Mouse (Mus musculus) MEL (cell line): ENCODE results near the gene Trim65. TPM values are rescaled to one million over a fixed set of nuclear protein-coding genes. Genes with fewer than 3 reads are reported as not detected.

Experiments used
- DNase-seq: peaks from one replicate; pipeline ENCODE4 v3.0.0; 2011; ENCODE audit warnings: low read depth, low spot score
- H3K27ac ChIP-seq: 2 replicates; pipeline ENCODE4 v1.5.1; 2012; ENCODE audit warnings: low read depth, mild to moderate bottlenecking, control low read depth, low read length, moderate library complexity; ENCODE audit not compliant: control insufficient read depth
- H3K27me3 ChIP-seq, 2 experiments: fragments of 150-350 bp in 1 of 2; sonication (generic) in 1 of 2; 2 replicates each; pipeline ENCODE4 v1.6.1; 2012; ENCODE audit warnings: low read length in 2 of 2, mild to moderate bottlenecking in 2 of 2, improper control_type of control experiment in 1 of 2, moderate library complexity in 1 of 2; ENCODE audit not compliant: insufficient read depth in 2 of 2, control insufficient read depth in 1 of 2
- H3K36me3 ChIP-seq, 2 experiments: 2 replicates each; pipeline ENCODE4 v1.6.1; 2012 to 2014; ENCODE audit warnings: low read length in 2 of 2, improper control_type of control experiment in 1 of 2, inconsistent platforms in 1 of 2, mild to moderate bottlenecking in 1 of 2; ENCODE audit not compliant: insufficient read depth in 2 of 2, control insufficient read depth in 1 of 2
- H3K4me1 ChIP-seq, 2 experiments: fragments of 150-350 bp in 1 of 2; sonication (generic) in 1 of 2; 2 replicates each; pipeline ENCODE4 v1.6.1; 2012; ENCODE audit warnings: low read length in 2 of 2, improper control_type of control experiment in 1 of 2, mild to moderate bottlenecking in 1 of 2; ENCODE audit not compliant: insufficient read depth in 2 of 2, control insufficient read depth in 1 of 2
- H3K4me3 ChIP-seq, 2 experiments: fragments of 150-350 bp in 1 of 2; sonication (generic) in 1 of 2; 2 replicates each; pipeline ENCODE4 v1.5.1; 2012; ENCODE audit warnings: low read depth in 2 of 2, low read length in 2 of 2, mild to moderate bottlenecking in 2 of 2, moderate library complexity in 2 of 2, control low read depth in 1 of 2, improper control_type of control experiment in 1 of 2; ENCODE audit not compliant: control insufficient read depth in 1 of 2, insufficient read depth in 1 of 2
- H3K79me2 ChIP-seq: 2 replicates; pipeline ENCODE4 v1.6.1; 2012; ENCODE audit warnings: mild to moderate bottlenecking, low read length, moderate library complexity; ENCODE audit not compliant: control insufficient read depth, poor library complexity, insufficient read depth
- H3K9ac ChIP-seq: 2 replicates; pipeline ENCODE4 v1.6.1; 2012; ENCODE audit warnings: low read depth, mild to moderate bottlenecking, control low read depth, low read length, moderate library complexity; ENCODE audit not compliant: control insufficient read depth, poor library complexity, severe bottlenecking
- H3K9me3 ChIP-seq: fragments of 150-350 bp; sonication (generic); replicated peaks from 2 replicates; pipeline ENCODE4 v1.6.1; 2012; ENCODE audit warnings: mild to moderate bottlenecking, low read length, improper control_type of control experiment, moderate library complexity; ENCODE audit not compliant: insufficient read depth
- BHLHE40 ChIP-seq: IDR thresholded peaks from 2 replicates; pipeline ENCODE4 v1.6.1; 2012; ENCODE audit warnings: low read depth, mild to moderate bottlenecking, inconsistent platforms, low read length, improper control_type of control experiment, borderline replicate concordance
- CHD1 ChIP-seq: IDR thresholded peaks from 2 replicates; pipeline ENCODE4 v1.6.1; 2012; ENCODE audit warnings: low read depth, mild to moderate bottlenecking, inconsistent platforms, low read length, improper control_type of control experiment
- CHD2 ChIP-seq: IDR thresholded peaks from 2 replicates; pipeline ENCODE4 v1.6.1; 2011; ENCODE audit warnings: low read length, improper control_type of control experiment
- CTCF ChIP-seq, 3 experiments: IDR thresholded peaks in 2 of 3; conservative IDR thresholded peaks in 1 of 3; 2 replicates each; pipeline ENCODE4 v1.5.1; 2011 to 2012; ENCODE audit warnings: low read length in 3 of 3, low read depth in 2 of 3, mild to moderate bottlenecking in 2 of 3, improper control_type of control experiment in 1 of 3, inconsistent platforms in 1 of 3, mixed read lengths in 1 of 3, moderate library complexity in 1 of 3; ENCODE audit not compliant: control insufficient read depth in 1 of 3, insufficient read depth in 1 of 3, poor library complexity in 1 of 3, severe bottlenecking in 1 of 3
- GABPA ChIP-seq: IDR thresholded peaks from 2 replicates; pipeline ENCODE4 v1.6.1; 2012; ENCODE audit warnings: low read depth, mild to moderate bottlenecking, inconsistent platforms, low read length, improper control_type of control experiment, moderate library complexity
- GATA1 ChIP-seq: IDR thresholded peaks from 2 replicates; pipeline ENCODE4 v1.6.1; 2011; ENCODE audit warnings: low read depth, low read length, improper control_type of control experiment
- HCFC1 ChIP-seq: IDR thresholded peaks from 2 replicates; pipeline ENCODE4 v1.6.1; 2012; ENCODE audit warnings: low read depth, mild to moderate bottlenecking, inconsistent platforms, low read length, improper control_type of control experiment, moderate library complexity
- JUND ChIP-seq: IDR thresholded peaks from 2 replicates; pipeline ENCODE4 v1.6.1; 2011; ENCODE audit warnings: low read depth, mild to moderate bottlenecking, improper control_type of control experiment, low read length
- KAT2A ChIP-seq: conservative IDR thresholded peaks from 2 replicates; pipeline ENCODE4 v1.6.1; 2012; ENCODE audit warnings: low read depth, low read length, improper control_type of control experiment, inconsistent platforms
- MAFK ChIP-seq: IDR thresholded peaks from 2 replicates; pipeline ENCODE4 v1.6.1; 2011; ENCODE audit warnings: low read depth, mild to moderate bottlenecking, low read length, improper control_type of control experiment, borderline replicate concordance
- MAX ChIP-seq: IDR thresholded peaks from 2 replicates; pipeline ENCODE4 v1.6.1; 2011; ENCODE audit warnings: low read length, improper control_type of control experiment
- MAZ ChIP-seq: IDR thresholded peaks from 2 replicates; pipeline ENCODE4 v1.6.1; 2012; ENCODE audit warnings: low read depth, mild to moderate bottlenecking, inconsistent platforms, low read length, improper control_type of control experiment
- MYB ChIP-seq: IDR thresholded peaks from 2 replicates; pipeline ENCODE4 v1.6.1; 2011; ENCODE audit warnings: mild to moderate bottlenecking, low read depth, low read length, improper control_type of control experiment
- MYC ChIP-seq: IDR thresholded peaks from 2 replicates; pipeline ENCODE4 v1.6.1; 2011; ENCODE audit warnings: low read depth, mild to moderate bottlenecking, low read length, improper control_type of control experiment, moderate library complexity
- NELFE ChIP-seq: IDR thresholded peaks from 2 replicates; pipeline ENCODE4 v1.6.1; 2011; ENCODE audit warnings: low read depth, low read length, improper control_type of control experiment
- NRF1 ChIP-seq: IDR thresholded peaks from 2 replicates; pipeline ENCODE4 v1.6.1; 2014; ENCODE audit warnings: low read depth, mild to moderate bottlenecking, inconsistent platforms, low read length, improper control_type of control experiment, moderate library complexity; ENCODE audit not compliant: poor library complexity, insufficient read depth, severe bottlenecking
- POLR2A ChIP-seq, 2 experiments: IDR thresholded peaks; 2 replicates each; pipeline ENCODE4 v1.6.1; 2011 to 2012; ENCODE audit warnings: low read length in 2 of 2, mild to moderate bottlenecking in 2 of 2, control low read depth in 1 of 2, improper control_type of control experiment in 1 of 2, low read depth in 1 of 2, moderate library complexity in 1 of 2; ENCODE audit not compliant: control insufficient read depth in 1 of 2, insufficient read depth in 1 of 2, poor library complexity in 1 of 2
- POLR2AphosphoS5 ChIP-seq: IDR thresholded peaks from 2 replicates; pipeline ENCODE4 v1.6.1; 2012; ENCODE audit warnings: low read depth, borderline replicate concordance, mild to moderate bottlenecking, inconsistent platforms, low read length, moderate library complexity, mixed read lengths
- RAD21 ChIP-seq: IDR thresholded peaks from 2 replicates; pipeline ENCODE4 v1.6.1; 2011; ENCODE audit warnings: mild to moderate bottlenecking, low read depth, low read length, improper control_type of control experiment
- RCOR1 ChIP-seq: IDR thresholded peaks from 2 replicates; pipeline ENCODE4 v1.6.1; 2012; ENCODE audit warnings: low read depth, mild to moderate bottlenecking, inconsistent platforms, low read length, improper control_type of control experiment
- SIN3A ChIP-seq: IDR thresholded peaks from 2 replicates; pipeline ENCODE4 v1.6.1; 2012; ENCODE audit warnings: low read length, improper control_type of control experiment, inconsistent platforms
- SMC3 ChIP-seq: IDR thresholded peaks from 2 replicates; pipeline ENCODE4 v1.6.1; 2011; ENCODE audit warnings: low read depth, low read length, improper control_type of control experiment
- TAL1 ChIP-seq: IDR thresholded peaks from 2 replicates; pipeline ENCODE4 v1.6.1; 2012; ENCODE audit warnings: mild to moderate bottlenecking, inconsistent platforms, low read length, moderate library complexity, mixed read lengths
- USF2 ChIP-seq, 2 experiments: IDR thresholded peaks; 2 replicates each; pipeline ENCODE4 v1.6.1; 2011 to 2012; ENCODE audit warnings: improper control_type of control experiment in 2 of 2, low read length in 2 of 2, borderline replicate concordance in 1 of 2, inconsistent platforms in 1 of 2, low read depth in 1 of 2, mild to moderate bottlenecking in 1 of 2; ENCODE audit not compliant: insufficient read depth in 1 of 2
- ZC3H11A ChIP-seq: IDR thresholded peaks from 2 replicates; pipeline ENCODE4 v1.6.1; 2012; ENCODE audit warnings: low read depth, mild to moderate bottlenecking, inconsistent platforms, low read length, improper control_type of control experiment
- ZKSCAN1 ChIP-seq: IDR thresholded peaks from 2 replicates; pipeline ENCODE4 v1.6.1; 2012; ENCODE audit warnings: low read depth, mild to moderate bottlenecking, inconsistent platforms, low read length, improper control_type of control experiment, moderate library complexity
- ZMIZ1 ChIP-seq: IDR thresholded peaks from 2 replicates; pipeline ENCODE4 v1.6.1; 2012; ENCODE audit warnings: low read depth, mild to moderate bottlenecking, inconsistent platforms, low read length, improper control_type of control experiment, moderate library complexity
- polyA plus RNA-seq, 2 experiments: library from polyadenylated mRNA; stranded (reverse) in 1 of 2; unstranded in 1 of 2; fragments of >175 nt in 1 of 2; fragments of >200 nt in 1 of 2; gene quantifications; 2 replicates each; pipeline versions ENCODE4 v1.2.1 to v1.2.4; 2012; ENCODE audit warnings: low replicate concordance in 2 of 2, low read depth in 1 of 2; ENCODE audit not compliant: insufficient read length in 2 of 2, insufficient read depth in 1 of 2, missing spikeins in 1 of 2
- total RNA-seq: library from RNA; depleted of rRNA; stranded (reverse); fragments of 300-350 nt; gene quantifications from 2 replicates; pipeline ENCODE4 v1.2.3, GENCODE M21; 2012

The Trim65 gene
- total and polyA plus RNA-seq, 3 experiments, result 8.8 to 10.7 TPM; not detected in 1

- no peak overlapping the region for H3K4me3 ChIP-seq
- H3K79me2 ChIP-seq, result no peaks in the 10 kb centered on the region
- peaks cover 0 to 6% of the 10 kb centered on the region in 2 experiments; a peak in 2 of 4 replicates for H3K36me3 ChIP-seq
- no peak for DNase-seq
- H3K9ac ChIP-seq, result no peak overlapping the region
- H3K9me3 ChIP-seq, result no peaks in the 10 kb centered on the region
- no peaks in the 10 kb centered on the region for H3K4me1 ChIP-seq
- TF ChIP-seq ZMIZ1 (no peak), ZC3H11A (no peak), TAL1 (no peak), CHD1 (no peak), POLR2A (IDR thresholded peaks at IDR 0.05; ENCODE audit: control insufficient read depth in 1 of 2, insufficient read depth in 1 of 2, low read depth in 1 of 2, low read length in 2 of 2, poor library complexity in 1 of 2) (no peak), CHD2 (no peak), MYB (no peak), GATA1 (no peak), HCFC1 (no peak), JUND (no peak), USF2 (IDR thresholded peaks at IDR 0.05; ENCODE audit: borderline replicate concordance in 1 of 2, insufficient read depth in 1 of 2, low read depth in 1 of 2, low read length in 2 of 2) (no peak), MAX (no peak), CTCF (IDR thresholded peaks at IDR 0.05 in 2 of 3, conservative IDR thresholded peaks at IDR 0.05 in 1 of 3; ENCODE audit: control insufficient read depth in 1 of 3, insufficient read depth in 1 of 3, low read depth in 2 of 3, low read length in 3 of 3, poor library complexity in 1 of 3, severe bottlenecking in 1 of 3) (no peak), ZKSCAN1 (no peak), KAT2A (no peak), MAZ (no peak), MAFK (no peak), MYC (no peak), RCOR1 (no peak), SIN3A (no peak)
- H3K27ac ChIP-seq, result no peak overlapping the region
- no peaks in the 10 kb centered on the region for H3K27me3 ChIP-seq
Measured at GRCm38 (mm10) chr11:116174775-116175448, 44.0 kb upstream of the Trim65 start.

- peaks cover 0 to under 1% of the 10 kb centered on the region in 2 experiments; a peak in 2 of 4 replicates for H3K4me1 ChIP-seq
- TF ChIP-seq SMC3, result no peak
- no peak for TF ChIP-seq RAD21
- TF ChIP-seq CTCF (IDR thresholded peaks at IDR 0.05 in 2 of 3, conservative IDR thresholded peaks at IDR 0.05 in 1 of 3; ENCODE audit: control insufficient read depth in 1 of 3, insufficient read depth in 1 of 3, low read depth in 2 of 3, low read length in 3 of 3, poor library complexity in 1 of 3, severe bottlenecking in 1 of 3), result no peak
- no peak for TF ChIP-seq NRF1
- TF ChIP-seq POLR2AphosphoS5, result no peak
- no peak for TF ChIP-seq MAFK
- no peak for TF ChIP-seq ZC3H11A
- no peak for TF ChIP-seq NELFE
- no peak for TF ChIP-seq BHLHE40
- no peak for TF ChIP-seq GABPA
- no peak for TF ChIP-seq CHD1
- TF ChIP-seq HCFC1, result no peak
- TF ChIP-seq, all 39 proteins: peak for 0
Measured at GRCm38 (mm10) chr11:116171959-116172358, 41.0 kb upstream of the Trim65 start.

More at GRCm38 (mm10) chr11:116171959-116172358, 41.0 kb upstream of the Trim65 start:
- H3K36me3 ChIP-seq, result peaks cover 4 to 6% of the 10 kb centered on the region in 2 experiments; a peak in 3 of 4 replicates
- no peak overlapping the region for H3K9ac ChIP-seq
- no peak overlapping the region for H3K4me3 ChIP-seq
- H3K79me2 ChIP-seq, result peaks cover 3% of the 10 kb centered on the region; the same call in 1 of the 2 replicates
- no peak for DNase-seq
- no peak overlapping the region for H3K27ac ChIP-seq
- no peaks in the 10 kb centered on the region for H3K27me3 ChIP-seq
- H3K9me3 ChIP-seq, result no peaks in the 10 kb centered on the region
